Mouse (Mus musculus) MEL (cell line): ENCODE data around the gene Card9. TPM values are rescaled to one million over a fixed set of nuclear protein-coding genes. Genes with fewer than 3 reads are reported as not detected.

Experiments
- DNase-seq: peaks from one replicate; pipeline ENCODE4 v3.0.0; 2011; ENCODE audit warnings: low read depth, low spot score
- H3K27ac ChIP-seq: 2 replicates; pipeline ENCODE4 v1.5.1; 2012; ENCODE audit warnings: low read depth, mild to moderate bottlenecking, control low read depth, low read length, moderate library complexity; ENCODE audit not compliant: control insufficient read depth
- H3K27me3 ChIP-seq, 2 experiments: fragments of 150-350 bp in 1 of 2; sonication (generic) in 1 of 2; 2 replicates each; pipeline ENCODE4 v1.6.1; 2012; ENCODE audit warnings: low read length in 2 of 2, mild to moderate bottlenecking in 2 of 2, improper control_type of control experiment in 1 of 2, moderate library complexity in 1 of 2; ENCODE audit not compliant: insufficient read depth in 2 of 2, control insufficient read depth in 1 of 2
- H3K36me3 ChIP-seq, 2 experiments: 2 replicates each; pipeline ENCODE4 v1.6.1; 2012 to 2014; ENCODE audit warnings: low read length in 2 of 2, improper control_type of control experiment in 1 of 2, inconsistent platforms in 1 of 2, mild to moderate bottlenecking in 1 of 2; ENCODE audit not compliant: insufficient read depth in 2 of 2, control insufficient read depth in 1 of 2
- H3K4me1 ChIP-seq, 2 experiments: fragments of 150-350 bp in 1 of 2; sonication (generic) in 1 of 2; 2 replicates each; pipeline ENCODE4 v1.6.1; 2012; ENCODE audit warnings: low read length in 2 of 2, improper control_type of control experiment in 1 of 2, mild to moderate bottlenecking in 1 of 2; ENCODE audit not compliant: insufficient read depth in 2 of 2, control insufficient read depth in 1 of 2
- H3K4me3 ChIP-seq, 2 experiments: fragments of 150-350 bp in 1 of 2; sonication (generic) in 1 of 2; 2 replicates each; pipeline ENCODE4 v1.5.1; 2012; ENCODE audit warnings: low read depth in 2 of 2, low read length in 2 of 2, mild to moderate bottlenecking in 2 of 2, moderate library complexity in 2 of 2, control low read depth in 1 of 2, improper control_type of control experiment in 1 of 2; ENCODE audit not compliant: control insufficient read depth in 1 of 2, insufficient read depth in 1 of 2
- H3K79me2 ChIP-seq: 2 replicates; pipeline ENCODE4 v1.6.1; 2012; ENCODE audit warnings: mild to moderate bottlenecking, low read length, moderate library complexity; ENCODE audit not compliant: control insufficient read depth, poor library complexity, insufficient read depth
- H3K9ac ChIP-seq: 2 replicates; pipeline ENCODE4 v1.6.1; 2012; ENCODE audit warnings: low read depth, mild to moderate bottlenecking, control low read depth, low read length, moderate library complexity; ENCODE audit not compliant: control insufficient read depth, poor library complexity, severe bottlenecking
- H3K9me3 ChIP-seq: fragments of 150-350 bp; sonication (generic); replicated peaks from 2 replicates; pipeline ENCODE4 v1.6.1; 2012; ENCODE audit warnings: mild to moderate bottlenecking, low read length, improper control_type of control experiment, moderate library complexity; ENCODE audit not compliant: insufficient read depth
- CHD2 ChIP-seq: IDR thresholded peaks from 2 replicates; pipeline ENCODE4 v1.6.1; 2011; ENCODE audit warnings: low read length, improper control_type of control experiment
- CTCF ChIP-seq, 3 experiments: IDR thresholded peaks in 2 of 3; conservative IDR thresholded peaks in 1 of 3; 2 replicates each; pipeline ENCODE4 v1.5.1; 2011 to 2012; ENCODE audit warnings: low read length in 3 of 3, low read depth in 2 of 3, mild to moderate bottlenecking in 2 of 3, improper control_type of control experiment in 1 of 3, inconsistent platforms in 1 of 3, mixed read lengths in 1 of 3, moderate library complexity in 1 of 3; ENCODE audit not compliant: control insufficient read depth in 1 of 3, insufficient read depth in 1 of 3, poor library complexity in 1 of 3, severe bottlenecking in 1 of 3
- E2F4 ChIP-seq: IDR thresholded peaks from 2 replicates; pipeline ENCODE4 v1.6.1; 2011; ENCODE audit warnings: low read depth, low read length, improper control_type of control experiment, borderline replicate concordance
- ELF1 ChIP-seq: IDR thresholded peaks from 2 replicates; pipeline ENCODE4 v1.6.1; 2014; ENCODE audit warnings: low read depth, mild to moderate bottlenecking, inconsistent platforms, low read length, improper control_type of control experiment, moderate library complexity
- EP300 ChIP-seq, 2 experiments: IDR thresholded peaks; 2 replicates each; pipeline ENCODE4 v1.6.1; 2011; ENCODE audit warnings: improper control_type of control experiment in 2 of 2, low read length in 2 of 2, low read depth in 1 of 2, mild to moderate bottlenecking in 1 of 2
- ETS1 ChIP-seq: IDR thresholded peaks from 2 replicates; pipeline ENCODE4 v1.6.1; 2012; ENCODE audit warnings: low read depth, mild to moderate bottlenecking, inconsistent platforms, low read length, improper control_type of control experiment, moderate library complexity
- GABPA ChIP-seq: IDR thresholded peaks from 2 replicates; pipeline ENCODE4 v1.6.1; 2012; ENCODE audit warnings: low read depth, mild to moderate bottlenecking, inconsistent platforms, low read length, improper control_type of control experiment, moderate library complexity
- HCFC1 ChIP-seq: IDR thresholded peaks from 2 replicates; pipeline ENCODE4 v1.6.1; 2012; ENCODE audit warnings: low read depth, mild to moderate bottlenecking, inconsistent platforms, low read length, improper control_type of control experiment, moderate library complexity
- JUND ChIP-seq: IDR thresholded peaks from 2 replicates; pipeline ENCODE4 v1.6.1; 2011; ENCODE audit warnings: low read depth, mild to moderate bottlenecking, improper control_type of control experiment, low read length
- KAT2A ChIP-seq: conservative IDR thresholded peaks from 2 replicates; pipeline ENCODE4 v1.6.1; 2012; ENCODE audit warnings: low read depth, low read length, improper control_type of control experiment, inconsistent platforms
- MAFK ChIP-seq: IDR thresholded peaks from 2 replicates; pipeline ENCODE4 v1.6.1; 2011; ENCODE audit warnings: low read depth, mild to moderate bottlenecking, low read length, improper control_type of control experiment, borderline replicate concordance
- MYB ChIP-seq: IDR thresholded peaks from 2 replicates; pipeline ENCODE4 v1.6.1; 2011; ENCODE audit warnings: mild to moderate bottlenecking, low read depth, low read length, improper control_type of control experiment
- NELFE ChIP-seq: IDR thresholded peaks from 2 replicates; pipeline ENCODE4 v1.6.1; 2011; ENCODE audit warnings: low read depth, low read length, improper control_type of control experiment
- POLR2AphosphoS5 ChIP-seq: IDR thresholded peaks from 2 replicates; pipeline ENCODE4 v1.6.1; 2012; ENCODE audit warnings: low read depth, borderline replicate concordance, mild to moderate bottlenecking, inconsistent platforms, low read length, moderate library complexity, mixed read lengths
- SIN3A ChIP-seq: IDR thresholded peaks from 2 replicates; pipeline ENCODE4 v1.6.1; 2012; ENCODE audit warnings: low read length, improper control_type of control experiment, inconsistent platforms
- TBP ChIP-seq: IDR thresholded peaks from 2 replicates; pipeline ENCODE4 v1.8.0; 2011; ENCODE audit warnings: low read depth, low read length, improper control_type of control experiment
- USF1 ChIP-seq: IDR thresholded peaks from 2 replicates; pipeline ENCODE4 v1.6.1; 2014; ENCODE audit warnings: low read depth, mild to moderate bottlenecking, inconsistent platforms, low read length, improper control_type of control experiment, moderate library complexity
- ZC3H11A ChIP-seq: IDR thresholded peaks from 2 replicates; pipeline ENCODE4 v1.6.1; 2012; ENCODE audit warnings: low read depth, mild to moderate bottlenecking, inconsistent platforms, low read length, improper control_type of control experiment
- ZMIZ1 ChIP-seq: IDR thresholded peaks from 2 replicates; pipeline ENCODE4 v1.6.1; 2012; ENCODE audit warnings: low read depth, mild to moderate bottlenecking, inconsistent platforms, low read length, improper control_type of control experiment, moderate library complexity
- ZNF384 ChIP-seq: IDR thresholded peaks from 2 replicates; pipeline ENCODE4 v1.6.1; 2012; ENCODE audit warnings: low read depth, mild to moderate bottlenecking, inconsistent platforms, low read length, improper control_type of control experiment
- polyA plus RNA-seq, 2 experiments: library from polyadenylated mRNA; stranded (reverse) in 1 of 2; unstranded in 1 of 2; fragments of >175 nt in 1 of 2; fragments of >200 nt in 1 of 2; gene quantifications; 2 replicates each; pipeline versions ENCODE4 v1.2.1 to v1.2.4; 2012; ENCODE audit warnings: low replicate concordance in 2 of 2, low read depth in 1 of 2; ENCODE audit not compliant: insufficient read length in 2 of 2, insufficient read depth in 1 of 2, missing spikeins in 1 of 2
- total RNA-seq: library from RNA; depleted of rRNA; stranded (reverse); fragments of 300-350 nt; gene quantifications from 2 replicates; pipeline ENCODE4 v1.2.3, GENCODE M21; 2012

The Card9 gene
- total and polyA plus RNA-seq, 3 experiments: 0.35 to 0.72 TPM; not detected in 1

- no peak for DNase-seq
Measured at GRCm38 (mm10) chr2:26372396-26372795, 11.7 kb upstream of the Card9 start.

DNA sequence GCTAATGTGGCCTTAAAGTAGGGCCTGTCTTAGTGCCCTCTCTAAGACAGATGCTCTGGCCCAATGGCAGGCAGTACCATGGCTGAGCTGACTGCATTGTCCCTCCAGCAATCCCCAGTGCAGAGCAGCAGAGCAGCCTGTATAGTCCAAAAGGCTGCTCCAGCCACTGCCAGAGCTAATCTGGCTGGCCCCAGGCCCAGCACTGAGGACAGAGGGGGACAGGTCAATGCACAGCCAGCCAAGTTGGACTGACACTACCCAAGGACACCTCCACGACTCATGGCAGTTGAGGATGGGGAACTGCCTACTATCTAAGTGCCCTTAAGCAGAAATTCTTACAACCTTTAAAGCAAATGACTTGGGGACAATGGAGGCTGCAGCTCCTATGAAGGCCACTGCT is 7.9 kb upstream of the Card9 start:
- peaks cover 0 to 8% of the 10 kb centered on the region in 2 experiments; a peak in 2 of 4 replicates for H3K36me3 ChIP-seq
- TF ChIP-seq SIN3A (no peak), E2F4 (no peak), TBP (no peak), JUND (no peak)

More at GRCm38 (mm10) chr2:26372396-26372795, 11.7 kb upstream of the Card9 start:
- H3K9ac ChIP-seq: no peak overlapping the region
- no peaks in the 10 kb centered on the region for H3K9me3 ChIP-seq
- TF ChIP-seq KAT2A (no peak), MAFK (no peak), POLR2AphosphoS5 (no peak), ZC3H11A (no peak), ETS1 (no peak), EP300 (IDR thresholded peaks at IDR 0.05; ENCODE audit: low read depth in 1 of 2, low read length in 2 of 2) (no peak), JUND (no peak), NELFE (no peak), CHD2 (no peak), MYB (no peak), USF1 (no peak), ZNF384 (no peak), HCFC1 (no peak), GABPA (no peak), ELF1 (no peak), CTCF (IDR thresholded peaks at IDR 0.05 in 2 of 3, conservative IDR thresholded peaks at IDR 0.05 in 1 of 3; ENCODE audit: control insufficient read depth in 1 of 3, insufficient read depth in 1 of 3, low read depth in 2 of 3, low read length in 3 of 3, poor library complexity in 1 of 3, severe bottlenecking in 1 of 3) (no peak), ZMIZ1 (no peak)
- no peaks in the 10 kb centered on the region for H3K27me3 ChIP-seq
- H3K4me1 ChIP-seq: no peaks in the 10 kb centered on the region
- H3K27ac ChIP-seq: no peak overlapping the region
- peaks cover 0 to 14% of the 10 kb centered on the region in 2 experiments; a peak in 2 of 4 replicates for H3K36me3 ChIP-seq
- no peaks in the 10 kb centered on the region for H3K79me2 ChIP-seq
- no peak overlapping the region for H3K4me3 ChIP-seq

More for the DNA sequence above, 7.9 kb upstream of the Card9 start:
- Histone ChIP-seq H3K4me1 (no peaks in the 10 kb centered on the region), H3K9ac (no peak overlapping the region), H3K79me2 (no peaks in the 10 kb centered on the region), H3K9me3 (no peaks in the 10 kb centered on the region), H3K4me3 (no peak overlapping the region), H3K27me3 (no peaks in the 10 kb centered on the region), H3K27ac (no peak overlapping the region)
- no peak for DNase-seq
